Mouse (Mus musculus) CD4-positive, CD25-positive, alpha-beta regulatory T cell, adult 2 months (primary cell): ENCODE measurements around the gene Gucy1b2.

Experiments
- DNase-seq: peaks from one replicate; pipeline ENCODE4 v3.0.0-alpha.2; 2012; ENCODE audit warnings: low read depth, low spot score

Gucy1b2 gene

DNA sequence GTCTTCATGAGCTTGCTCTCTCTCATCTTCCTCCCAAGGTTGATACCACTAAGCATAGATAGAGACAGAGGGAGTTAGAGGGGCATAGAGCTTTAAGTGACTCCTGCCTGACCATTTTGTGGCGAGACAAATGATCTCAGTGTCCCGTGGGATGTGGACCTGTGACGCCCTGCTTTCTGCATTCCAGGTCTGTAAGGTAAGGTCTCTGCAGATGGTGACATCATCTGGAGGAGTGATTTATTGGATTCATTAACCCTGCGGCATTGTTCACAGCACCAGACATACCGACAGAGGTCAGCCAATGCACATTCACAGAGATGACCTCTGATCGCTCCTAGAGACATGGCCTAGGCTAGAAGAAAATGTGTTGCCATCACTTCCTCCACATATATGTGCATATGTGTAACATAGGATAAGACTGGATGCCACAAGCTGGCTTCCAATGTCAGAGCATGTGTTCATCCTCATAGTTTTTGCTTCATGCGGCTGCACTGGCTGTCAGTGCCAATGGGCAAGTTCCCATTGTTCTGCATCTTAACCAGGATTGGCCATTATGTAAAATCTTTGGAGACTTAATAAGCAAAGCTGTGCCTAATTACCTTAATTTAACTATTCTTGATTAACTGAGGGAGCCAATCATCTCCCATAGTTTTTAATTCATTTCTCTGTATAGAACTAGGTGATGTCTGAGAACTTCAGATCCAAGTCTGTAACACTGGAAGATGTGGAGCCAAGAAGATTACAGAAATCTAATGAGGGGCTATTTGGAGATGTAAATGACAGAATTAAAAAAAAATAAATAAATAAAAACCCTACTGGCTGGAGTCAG, 9.5 kb downstream of the Gucy1b2 start:
- DNase-seq: no peak

GRCm38 (mm10) chr14:62443840-62444430, 12.2 kb downstream of the Gucy1b2 start:
- DNase-seq: no peak

- DNase-seq: no peak
Measured at GRCm38 (mm10) chr14:62442971-62443370, 13.1 kb downstream of the Gucy1b2 start.

GRCm38 (mm10) chr14:62440036-62440435, 16.1 kb downstream of the Gucy1b2 start:
- DNase-seq: no peak

DNA sequence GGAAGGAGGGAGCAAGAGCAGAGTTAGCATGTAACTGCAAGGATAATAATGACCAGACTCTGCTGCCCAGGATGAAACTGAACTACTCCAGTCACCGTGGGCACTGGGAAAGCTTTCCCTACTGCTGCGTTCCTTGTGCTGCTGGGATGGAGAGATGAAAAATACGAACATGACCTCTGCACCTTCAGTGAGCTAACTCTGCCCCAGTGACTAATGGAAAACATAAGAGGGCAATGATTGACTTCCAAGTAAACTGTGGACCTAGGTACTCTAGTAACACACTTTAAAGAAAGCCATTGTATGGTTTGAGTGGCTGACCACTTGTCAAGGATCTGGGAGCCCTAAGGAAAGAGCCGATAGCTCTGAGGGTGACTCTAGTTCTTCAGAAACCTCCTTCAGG, 17.9 kb downstream of the Gucy1b2 start:
- no peak for DNase-seq

GRCm38 (mm10) chr14:62437806-62438205, 18.3 kb downstream of the Gucy1b2 start:
- DNase-seq: no peak

DNA sequence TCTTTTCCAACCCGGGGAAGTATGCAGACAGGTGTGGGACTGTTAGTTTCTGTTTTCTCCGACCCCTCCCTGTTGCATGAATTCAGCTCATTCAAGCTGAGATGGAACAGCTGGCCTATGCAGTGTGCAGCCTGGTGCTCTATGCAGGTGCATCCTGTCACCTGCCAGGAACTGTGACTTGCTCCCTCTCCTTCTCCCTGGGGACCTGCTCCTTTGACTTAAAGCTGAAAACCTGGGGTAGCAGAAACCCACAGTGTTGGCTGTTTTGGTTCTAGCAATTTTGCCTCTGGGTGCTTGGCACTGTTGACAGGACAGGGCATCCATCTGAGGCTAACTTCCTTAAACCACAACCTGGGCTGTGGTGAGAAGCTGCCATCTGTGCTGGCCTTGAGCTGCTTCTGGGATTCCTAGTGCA, 30.8 kb downstream of the Gucy1b2 start:
- no peak for DNase-seq

- no peak for DNase-seq
Measured at GRCm38 (mm10) chr14:62422265-62422664, 33.8 kb downstream of the Gucy1b2 start.

DNA sequence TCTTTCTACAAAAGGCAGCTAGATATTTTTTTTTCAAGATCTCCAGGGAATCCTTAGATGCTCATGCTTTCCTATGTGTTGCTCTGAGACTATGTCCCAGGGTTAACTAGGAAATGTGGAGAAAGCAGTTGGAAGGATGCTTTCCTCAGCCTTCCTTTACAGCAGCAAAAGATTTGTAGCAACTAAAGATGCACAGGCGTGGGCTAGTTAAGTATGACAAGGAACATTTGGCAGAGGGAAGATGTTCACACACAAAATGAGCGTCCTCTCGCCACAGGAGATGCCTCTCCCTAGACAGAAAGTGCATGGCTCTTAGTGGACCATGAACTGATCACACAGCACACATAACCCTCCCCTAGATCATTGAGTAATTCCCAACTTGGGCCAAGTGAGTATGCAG, 38.6 kb downstream of the Gucy1b2 start:
- DNase-seq: no peak

DNA sequence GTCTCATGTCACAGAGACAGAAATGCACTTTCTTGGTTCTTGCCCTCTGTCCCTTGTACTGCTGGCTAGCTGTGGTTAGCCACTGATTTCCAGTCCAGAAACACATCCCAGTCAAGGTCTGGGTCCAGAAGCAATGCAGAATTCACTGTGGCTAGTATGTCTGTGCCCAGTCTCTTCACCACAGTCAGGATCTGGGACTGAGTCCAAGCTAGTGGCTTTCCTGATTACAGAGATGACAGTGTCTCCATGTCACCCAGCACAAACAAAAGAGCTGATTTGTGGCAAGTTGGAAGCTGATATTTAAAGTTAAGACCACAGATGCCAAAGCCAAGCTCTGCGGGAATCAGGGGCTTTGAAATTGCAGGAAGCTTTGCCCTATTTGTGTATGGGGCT, 39.4 kb downstream of the Gucy1b2 start:
- no peak for DNase-seq

DNA sequence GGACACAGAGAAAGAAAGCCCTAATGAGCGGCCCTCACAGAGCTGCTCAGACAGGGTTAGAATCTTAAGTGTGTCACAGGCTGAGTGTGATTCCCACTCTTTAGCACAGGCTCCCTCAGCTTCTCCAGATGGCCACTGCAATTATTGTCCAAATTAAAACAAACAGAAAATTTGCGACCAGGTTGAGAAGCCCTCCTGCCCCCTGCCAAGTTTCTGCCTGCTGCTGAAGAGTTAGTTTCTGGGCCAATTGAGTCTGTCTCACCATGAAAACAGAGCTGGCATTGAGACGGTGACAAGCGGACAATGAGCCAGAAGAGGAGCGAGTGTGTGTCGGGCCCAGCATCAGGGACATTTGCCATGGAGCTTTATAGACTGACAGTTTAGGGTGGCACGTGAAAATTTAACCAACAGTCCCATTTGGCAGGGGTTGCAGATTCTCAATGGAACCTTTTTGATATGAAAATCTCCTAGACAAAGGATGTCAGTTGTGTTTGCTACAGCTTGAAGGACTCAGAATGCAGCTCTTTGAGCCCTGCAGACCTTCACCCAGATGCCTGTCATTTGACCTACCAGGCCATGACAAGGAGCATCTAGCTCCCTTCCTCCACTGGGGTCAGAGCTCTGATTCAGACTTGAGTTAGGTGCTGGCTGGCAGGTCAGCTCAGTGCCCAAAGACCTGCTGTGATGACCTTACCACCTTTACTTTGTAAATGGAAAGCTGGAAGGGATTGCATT, 39.9 kb downstream of the Gucy1b2 start:
- no peak for DNase-seq

- no peak for DNase-seq
Measured at GRCm38 (mm10) chr14:62395346-62395745, 60.7 kb downstream of the Gucy1b2 start.

GRCm38 (mm10) chr14:62392754-62393153, 63.3 kb downstream of the Gucy1b2 start:
- no peak for DNase-seq

GRCm38 (mm10) chr14:62389729-62390536, 66.2 kb downstream of the Gucy1b2 start:
- DNase-seq: no peak

DNA sequence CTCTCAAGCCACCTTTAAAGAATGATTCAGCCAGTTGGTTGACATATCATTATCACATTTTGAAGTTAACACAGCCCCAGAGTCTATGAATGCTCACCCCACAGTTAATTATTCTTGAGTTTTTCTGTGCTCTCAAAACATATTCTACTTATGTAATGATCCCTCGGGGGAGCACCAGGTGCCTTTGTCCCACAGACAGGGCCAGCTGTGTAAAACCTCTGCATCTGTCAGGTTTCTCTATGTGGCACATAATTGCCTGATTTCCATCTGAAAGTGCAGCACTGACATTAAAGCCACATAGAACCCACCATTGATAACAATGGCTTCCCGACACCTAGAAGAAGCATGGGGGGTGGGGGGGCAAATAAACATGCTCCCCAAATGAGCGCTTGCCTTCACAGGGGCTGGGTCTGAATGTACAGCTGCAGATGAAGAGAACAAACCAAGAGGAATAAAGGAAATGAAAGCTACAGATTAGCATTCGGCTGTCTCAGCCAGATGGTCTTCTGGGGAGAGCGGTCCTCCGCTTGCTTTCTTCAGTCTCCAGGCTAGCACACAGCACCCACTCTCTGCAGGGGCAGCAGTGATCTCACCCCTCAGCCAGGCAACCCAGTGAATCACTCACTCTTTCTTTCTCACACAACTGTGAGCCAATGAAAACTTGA, 66.9 kb downstream of the Gucy1b2 start:
- no peak for DNase-seq

GRCm38 (mm10) chr14:62383786-62384299, 72.2 kb downstream of the Gucy1b2 start:
- DNase-seq: no peak

- no peak for DNase-seq
Measured at GRCm38 (mm10) chr14:62383109-62383508, 73.0 kb downstream of the Gucy1b2 start.

DNA sequence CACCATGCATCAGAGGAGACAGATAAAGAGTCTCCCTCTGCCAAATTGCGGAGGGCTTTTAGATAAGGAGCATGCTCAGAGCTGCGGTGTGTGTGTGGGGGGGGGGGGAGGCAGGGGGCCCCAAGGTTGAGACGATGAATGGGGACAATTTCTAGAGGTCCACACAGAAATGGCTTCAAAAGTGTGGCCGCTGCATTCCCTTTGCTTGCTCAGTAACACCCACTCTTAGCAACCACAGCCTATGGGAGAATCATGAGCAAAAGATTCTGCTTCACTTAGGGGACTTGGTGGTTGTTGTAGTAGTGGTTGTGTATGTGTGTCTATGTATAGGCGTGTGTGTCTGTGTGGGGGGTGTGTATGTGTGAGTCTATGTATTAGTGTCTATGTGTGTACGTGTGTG, 75.5 kb downstream of the Gucy1b2 start:
- DNase-seq: no peak

- no peak for DNase-seq
Measured at GRCm38 (mm10) chr14:62379391-62379790, 76.7 kb downstream of the Gucy1b2 start.

GRCm38 (mm10) chr14:62376115-62376514, 80.0 kb downstream of the Gucy1b2 start:
- DNase-seq: no peak

DNA sequence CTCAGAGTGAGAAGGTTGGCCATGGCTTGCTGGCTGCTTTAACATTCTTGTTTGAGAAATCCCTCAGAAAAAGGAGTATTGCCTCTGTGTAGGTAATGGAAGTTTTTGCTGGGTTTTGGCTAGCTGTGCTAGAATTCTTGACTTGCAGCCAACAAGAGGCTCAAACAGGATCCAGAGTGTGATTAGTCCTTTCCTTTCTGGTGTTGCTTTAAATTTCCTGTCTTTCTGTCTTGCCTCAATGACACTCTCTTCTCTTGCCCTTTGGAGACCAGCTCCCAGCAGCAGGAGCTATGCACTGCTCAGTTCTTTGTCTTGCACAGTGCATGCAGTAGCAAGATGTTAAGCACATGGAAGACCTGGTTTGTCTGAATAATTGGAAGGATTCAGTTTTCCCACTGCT, 80.4 kb downstream of the Gucy1b2 start:
- no peak for DNase-seq
